Mouse (Mus musculus) megakaryocyte, adult 5-6 weeks (primary cell): ENCODE measurements around the gene Tmem258. TPM values are rescaled to one million over a fixed set of nuclear protein-coding genes. Genes with fewer than 3 reads are reported as not detected.

ENCODE experiments used
- ATAC-seq: 2 replicates; pipeline ENCODE4 v1.8.0; 2016; ENCODE audit warnings: mild to moderate bottlenecking, inconsistent platforms; ENCODE audit not compliant: poor library complexity, severe bottlenecking
- total RNA-seq, 2 experiments: library from RNA; stranded (forward) in 1 of 2; stranded (reverse) in 1 of 2; fragments of 153-499, 151-499 nt in 1 of 2; fragments of 221-1000, 200-1000 nt in 1 of 2; gene quantifications; 2 replicates each; pipeline versions ENCODE4 v1.2.3 to v1.2.4; 2015 to 2017

The Tmem258 gene
- total RNA-seq, 2 experiments from 2014 or later, result 163 to 182 TPM

DNA sequence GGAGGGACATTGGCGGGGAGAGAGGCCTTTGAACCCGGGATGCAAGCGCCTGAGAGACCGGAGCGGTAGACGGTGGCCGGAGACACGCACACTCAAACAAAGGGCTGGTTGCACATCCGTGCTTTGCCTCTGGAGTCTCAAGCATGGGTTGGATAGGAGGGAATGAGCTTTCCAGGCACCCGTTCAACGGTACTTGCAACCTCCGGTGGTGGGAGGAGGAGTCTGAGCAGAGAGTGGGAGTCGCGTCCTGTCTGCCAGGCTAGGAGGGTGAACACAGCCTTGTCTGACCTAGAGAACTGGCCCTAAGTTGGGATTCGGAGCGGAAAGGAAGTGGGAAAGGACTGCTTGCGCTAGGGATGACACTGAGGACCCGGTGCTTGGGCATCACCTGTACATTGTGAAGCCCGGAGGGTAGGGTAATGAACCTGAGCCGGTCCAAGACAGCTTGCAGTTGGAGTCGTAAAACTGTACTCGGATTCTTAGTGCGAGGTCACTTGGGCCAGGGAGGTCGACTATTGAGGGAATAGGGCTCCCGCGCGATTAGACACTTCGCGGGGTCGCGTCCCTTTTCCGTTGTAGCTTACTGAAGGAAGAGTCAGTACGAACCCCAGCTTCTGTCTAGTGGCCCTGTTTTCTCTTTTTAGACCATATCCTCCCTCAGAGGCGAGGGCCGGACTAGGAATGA, 20.4 kb upstream of the Tmem258 start:
- peak; percentile 32 for ATAC-seq

DNA sequence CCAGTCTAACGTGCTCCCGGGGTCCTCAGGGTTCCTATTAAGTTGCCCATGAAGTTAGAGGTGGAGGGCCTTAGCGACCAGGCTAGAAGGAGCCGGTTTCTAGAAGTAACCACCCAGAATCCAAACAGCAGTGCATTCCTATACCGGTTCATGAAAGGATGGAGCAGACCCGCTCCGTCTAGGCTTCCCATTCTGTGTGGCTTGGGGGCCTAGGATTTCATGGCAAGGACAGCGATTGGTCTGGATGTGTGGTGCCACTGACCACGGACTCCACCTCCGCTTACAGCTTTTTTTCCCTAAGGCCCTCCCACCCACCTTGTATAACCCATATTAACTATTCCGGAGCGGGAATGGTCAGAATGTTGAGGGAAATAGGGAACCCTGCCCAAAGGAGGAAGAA, 19.7 kb upstream of the Tmem258 start:
- ATAC-seq, result no peak

DNA sequence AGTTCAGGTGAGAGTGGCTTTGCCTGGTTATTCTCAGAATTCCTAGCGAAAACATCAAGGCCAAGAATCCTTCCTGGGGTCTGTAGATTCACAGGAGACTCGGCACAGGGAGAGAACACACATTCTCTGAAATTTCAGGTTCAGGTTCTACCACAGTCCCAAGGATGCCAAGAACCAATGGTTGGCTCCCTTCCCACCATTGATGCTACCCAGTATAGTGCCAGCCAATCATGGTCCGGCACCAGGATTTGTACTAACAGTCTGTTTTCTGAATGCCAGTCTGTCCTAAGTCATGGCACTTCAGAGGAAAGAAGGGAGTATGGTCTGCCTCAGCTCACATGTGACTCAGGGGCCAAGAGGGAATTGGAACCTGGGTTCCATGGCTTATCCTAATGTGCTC, 17.9 kb upstream of the Tmem258 start:
- no peak for ATAC-seq

DNA sequence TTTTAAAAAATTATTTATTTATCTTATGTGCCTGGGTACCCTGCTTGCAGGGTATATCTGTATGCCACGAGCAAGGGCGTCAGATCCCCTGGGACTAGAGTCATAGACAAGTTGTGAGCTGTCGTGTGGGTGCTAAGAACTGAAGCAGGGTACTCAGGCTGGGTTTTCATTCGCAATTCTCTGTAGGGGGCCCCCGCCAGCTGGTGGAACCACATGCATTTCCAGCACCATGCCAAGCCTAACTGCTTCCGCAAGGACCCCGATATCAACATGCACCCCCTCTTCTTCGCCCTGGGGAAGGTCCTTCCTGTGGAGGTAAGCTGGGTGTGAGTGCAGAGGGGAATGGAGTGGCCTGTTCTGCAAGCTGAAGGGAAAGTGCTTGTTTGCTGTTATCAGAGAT, 17.2 kb upstream of the Tmem258 start:
- ATAC-seq, result no peak

DNA sequence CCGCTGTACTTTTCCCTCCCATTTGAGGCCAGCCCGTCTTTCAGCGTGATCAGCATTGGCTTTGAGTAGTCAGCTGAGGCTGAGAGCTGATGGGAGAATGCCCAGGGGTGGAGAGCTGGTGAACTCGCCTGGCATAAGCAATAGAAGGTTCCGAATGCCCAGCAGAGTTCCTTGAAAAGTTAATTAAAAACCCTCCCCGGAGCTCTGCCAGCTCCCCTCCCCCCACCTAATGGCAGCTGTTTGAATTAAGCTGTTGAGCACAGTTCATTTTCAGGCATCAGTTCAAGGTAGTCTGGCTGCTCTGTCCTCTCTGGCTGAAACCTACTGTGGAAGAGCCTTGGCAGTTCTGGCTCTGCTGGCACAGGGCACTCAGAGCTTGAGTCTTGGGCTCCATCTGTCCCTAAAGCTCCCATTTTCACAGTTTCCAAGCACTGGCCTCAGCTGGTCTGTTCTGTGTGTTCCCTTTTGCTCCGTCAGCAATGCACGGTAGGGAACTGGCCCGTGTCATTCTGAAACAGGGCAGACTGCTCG, 15.5 kb upstream of the Tmem258 start:
- no peak for ATAC-seq

DNA sequence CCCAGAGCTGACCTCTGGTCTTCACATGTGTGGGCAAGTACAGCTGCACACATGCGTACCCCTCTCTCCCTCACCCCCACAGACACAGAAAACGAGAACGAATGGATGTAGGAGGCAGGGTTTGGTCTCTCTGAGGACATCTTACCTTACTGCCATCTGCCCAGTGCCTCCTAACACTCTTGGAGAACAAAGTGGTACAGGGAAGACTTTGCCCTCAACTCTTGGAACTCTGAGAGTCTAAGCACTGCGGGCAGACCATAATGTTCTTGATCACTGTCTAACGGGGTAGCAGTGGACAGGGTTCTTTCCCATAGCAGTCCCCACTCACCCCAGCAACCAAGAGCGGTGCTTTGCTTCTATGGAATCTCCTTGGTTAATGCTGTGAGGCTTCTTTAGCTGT, 14.8 kb upstream of the Tmem258 start:
- ATAC-seq, result no peak

DNA sequence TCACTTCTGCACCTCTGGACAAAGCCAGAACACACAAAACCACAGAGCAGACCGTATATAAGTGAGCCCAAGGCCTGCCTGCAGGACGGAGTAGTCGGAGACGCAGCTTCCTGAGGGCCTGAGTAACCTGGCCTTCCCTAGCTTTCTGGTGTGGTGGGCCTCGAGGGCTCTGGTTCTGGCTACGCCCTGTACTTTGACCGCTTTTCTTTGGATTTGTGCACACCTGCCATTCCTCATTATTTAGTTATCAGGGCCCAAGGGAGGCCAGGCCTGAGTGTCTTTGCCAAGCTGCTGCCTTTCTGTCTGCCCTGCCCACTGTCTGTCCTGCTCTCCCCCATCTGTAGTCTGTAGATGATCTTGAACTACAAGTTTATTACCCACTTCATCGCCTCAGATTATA, 13.9 kb upstream of the Tmem258 start:
- no peak for ATAC-seq

DNA sequence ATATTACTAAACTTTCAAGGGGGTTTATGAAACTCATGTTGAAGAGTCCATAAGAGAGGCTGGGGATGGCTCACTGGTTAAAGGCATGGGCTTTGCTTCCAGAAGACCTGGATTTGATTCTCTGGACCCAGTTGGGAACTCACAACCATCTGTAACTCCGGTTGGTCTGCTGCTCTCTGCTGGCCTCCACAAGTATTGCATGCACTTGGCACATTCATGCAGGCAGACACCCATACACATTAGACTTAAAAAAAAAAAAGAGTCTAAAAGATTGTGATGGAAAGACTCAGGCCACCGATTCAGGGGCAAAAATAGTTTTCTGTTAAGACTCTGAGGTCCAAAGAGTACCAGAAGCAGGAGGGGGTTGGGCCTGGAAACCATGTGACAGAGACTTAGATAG, 13.0 kb upstream of the Tmem258 start:
- ATAC-seq, result peak; percentile 72

DNA sequence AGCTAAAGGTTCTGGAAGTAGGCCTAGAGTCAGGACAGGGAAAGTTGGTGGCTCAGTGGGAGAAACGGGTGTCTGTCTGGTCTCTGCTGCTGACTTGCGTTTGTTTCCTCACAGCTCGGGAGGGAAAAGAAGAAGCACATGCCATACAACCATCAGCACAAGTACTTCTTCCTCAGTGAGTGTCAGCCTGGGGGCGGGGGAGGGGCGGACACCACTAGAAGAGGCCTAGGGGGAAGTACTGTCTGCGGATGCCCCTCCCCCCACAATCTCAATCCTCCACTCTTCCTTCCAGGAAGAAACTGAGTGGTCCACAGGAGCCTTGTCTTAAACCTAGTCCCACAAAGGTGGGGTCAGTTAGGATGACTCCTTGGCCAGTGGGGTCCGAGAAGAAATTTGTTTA, 12.5 kb upstream of the Tmem258 start:
- peak; percentile 97 for ATAC-seq

DNA sequence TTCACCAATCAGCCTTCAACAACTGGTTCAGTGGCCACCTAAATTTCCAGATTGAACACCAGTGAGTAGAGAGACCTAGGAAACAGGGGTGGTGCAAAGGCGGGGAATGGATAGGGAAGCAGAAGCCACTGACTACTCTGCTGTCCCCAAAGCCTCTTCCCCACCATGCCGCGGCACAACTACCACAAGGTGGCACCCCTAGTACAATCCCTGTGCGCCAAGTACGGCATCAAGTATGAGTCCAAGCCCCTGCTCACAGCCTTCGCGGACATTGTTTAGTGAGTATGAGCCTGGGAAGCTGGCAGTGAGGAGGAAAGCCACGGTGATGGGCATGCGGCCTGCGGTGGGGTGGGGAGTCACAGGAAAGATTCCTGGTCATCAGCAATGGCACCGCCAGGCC, 9.5 kb upstream of the Tmem258 start:
- ATAC-seq, result no peak

DNA sequence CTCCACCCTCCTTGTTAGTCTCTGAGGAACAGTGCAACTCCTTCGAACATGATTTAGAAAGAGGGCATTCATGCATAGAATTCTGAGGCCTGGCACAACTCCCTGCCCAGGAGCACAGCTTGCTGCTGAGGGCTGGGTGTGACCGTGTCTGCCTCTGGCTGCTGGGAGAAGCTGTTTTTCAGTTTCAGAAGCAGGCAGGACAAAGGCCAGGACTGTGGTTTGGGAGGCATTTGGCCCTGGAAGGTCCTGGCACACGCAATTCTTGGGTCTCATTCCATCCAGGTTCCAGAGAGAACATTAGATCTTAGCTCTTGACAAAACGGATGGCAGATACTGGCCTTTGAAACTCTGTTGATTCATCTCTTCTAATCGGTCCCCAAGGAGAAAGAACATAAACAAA, 8.6 kb upstream of the Tmem258 start:
- no peak for ATAC-seq

DNA sequence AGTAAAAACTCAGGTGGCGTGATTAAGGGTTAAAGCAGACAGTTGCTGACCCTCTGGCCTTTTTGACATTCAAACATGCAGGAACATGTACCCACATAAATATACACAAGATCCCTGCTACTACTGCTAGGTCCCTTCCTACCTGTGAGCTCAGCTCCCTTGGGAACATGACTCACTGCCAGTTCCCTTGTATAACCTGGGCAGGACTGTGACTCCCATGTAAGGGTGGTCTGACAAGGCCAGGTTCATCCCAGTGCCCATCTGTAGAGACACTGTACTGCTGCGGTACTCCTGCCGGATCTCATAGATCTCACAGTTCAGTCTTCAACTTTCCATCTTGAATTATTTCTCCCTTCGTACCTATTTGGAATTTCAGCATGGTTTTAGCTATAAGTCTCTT, 6.7 kb upstream of the Tmem258 start:
- no peak for ATAC-seq

DNA sequence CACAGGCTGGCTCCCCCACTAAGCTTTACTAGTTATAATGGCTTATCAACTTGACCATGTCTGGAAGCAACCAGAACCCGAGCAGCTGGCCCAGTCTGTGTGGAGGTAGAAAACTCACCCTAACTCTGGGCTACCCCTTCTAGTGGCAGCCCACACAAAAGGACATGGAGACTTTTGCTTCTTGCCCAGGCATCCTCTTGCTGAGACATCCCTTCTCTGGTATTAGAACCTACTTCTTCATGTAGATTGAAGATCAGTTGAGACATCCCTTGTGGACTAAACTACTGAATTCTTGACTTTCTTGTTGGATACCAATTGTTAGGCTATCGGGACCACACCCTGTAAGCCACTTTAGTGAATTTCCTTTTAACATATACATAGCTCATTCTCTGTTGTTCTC, 5.5 kb upstream of the Tmem258 start:
- no peak for ATAC-seq

DNA sequence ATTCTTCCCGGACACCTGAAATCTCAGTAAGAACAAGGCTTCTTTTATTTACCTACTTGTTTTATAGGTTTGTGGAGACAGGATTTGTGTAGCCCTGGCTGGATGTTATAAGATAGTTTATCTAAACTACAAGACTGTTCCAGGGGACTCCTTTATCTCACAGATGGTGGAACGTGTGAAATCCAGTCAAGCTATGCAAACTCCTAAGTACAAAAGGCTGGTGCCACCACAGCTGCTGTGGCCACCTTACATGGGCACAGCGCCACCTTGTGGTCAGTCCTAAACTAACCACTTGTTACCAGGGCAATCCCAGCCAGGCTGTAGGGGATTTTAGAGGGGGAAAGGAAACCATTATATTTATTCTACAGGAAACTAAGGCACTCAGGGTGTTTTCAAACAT, 5.1 kb upstream of the Tmem258 start:
- peak; percentile 69 for ATAC-seq

DNA sequence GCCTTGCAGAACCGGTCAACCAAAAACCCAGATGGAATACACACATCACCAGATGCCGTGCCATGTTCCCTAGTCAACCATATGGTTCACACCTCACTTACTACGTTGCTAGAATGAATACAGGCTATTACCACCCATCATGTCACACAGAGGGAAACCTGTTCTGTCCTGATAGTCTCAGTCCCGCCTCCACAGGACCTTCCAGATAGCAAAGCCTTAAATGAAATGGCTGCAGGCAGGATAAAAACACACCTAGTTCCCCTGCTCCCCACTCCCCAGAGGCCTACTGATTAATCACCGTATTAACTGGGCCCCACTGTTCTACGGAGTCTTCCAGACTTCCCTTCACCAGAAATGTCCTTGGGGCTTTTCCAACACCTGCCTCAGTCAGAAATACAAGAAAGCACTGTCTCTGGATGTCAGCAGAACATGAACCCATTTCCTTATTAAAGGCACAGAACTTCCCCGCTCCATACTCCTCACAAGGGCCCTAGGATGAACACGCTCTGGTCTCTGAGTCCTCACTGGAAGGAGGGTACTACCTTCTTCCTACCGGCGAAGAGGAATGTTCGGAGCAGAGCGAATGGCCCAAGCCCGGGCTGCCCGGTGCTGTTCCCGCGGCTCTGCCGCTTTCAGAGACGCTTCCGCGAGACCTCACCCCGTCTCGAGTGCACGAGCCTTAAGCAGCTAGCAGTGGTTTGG, 517 bp upstream of the Tmem258 start:
- ATAC-seq, result no peak

DNA sequence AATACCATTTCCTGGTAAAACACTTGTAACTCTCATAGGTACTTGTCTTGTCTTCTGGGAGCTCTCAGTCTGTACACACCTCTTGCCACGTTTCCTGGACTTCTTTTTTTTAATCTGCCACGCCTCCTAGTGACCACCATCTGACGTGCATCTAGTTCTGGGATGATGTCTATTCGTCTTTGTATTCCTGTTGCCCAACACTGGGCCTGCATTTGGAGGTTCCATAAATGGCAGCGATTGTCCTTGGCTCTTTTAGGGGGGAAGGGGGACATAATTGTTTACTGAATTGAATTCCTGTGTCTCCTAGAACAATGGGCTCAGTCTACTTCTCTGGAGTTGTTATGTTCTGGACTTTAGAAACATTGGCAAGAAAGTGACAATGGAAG, 795 bp downstream of the Tmem258 start:
- ATAC-seq, result peak; percentile 69

DNA sequence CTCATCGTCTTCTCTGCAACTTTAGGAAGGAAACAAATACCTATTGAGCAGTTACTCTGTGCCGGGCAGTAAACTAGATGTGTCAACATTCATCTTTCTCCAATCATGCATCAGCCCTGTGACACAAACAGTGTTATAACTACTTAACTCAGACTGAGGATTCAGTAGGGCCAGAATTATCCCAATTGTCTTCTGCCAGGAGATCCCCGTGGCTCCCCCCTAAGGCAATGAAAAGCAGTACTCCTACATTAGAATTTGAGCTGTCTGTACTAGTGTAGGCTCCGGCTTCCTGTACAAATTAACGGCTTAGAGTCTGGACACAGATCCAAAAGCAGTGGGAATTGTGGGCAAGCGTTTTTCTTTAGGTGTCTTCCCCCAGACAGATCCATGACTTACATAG, 1.2 kb downstream of the Tmem258 start:
- ATAC-seq, result no peak

DNA sequence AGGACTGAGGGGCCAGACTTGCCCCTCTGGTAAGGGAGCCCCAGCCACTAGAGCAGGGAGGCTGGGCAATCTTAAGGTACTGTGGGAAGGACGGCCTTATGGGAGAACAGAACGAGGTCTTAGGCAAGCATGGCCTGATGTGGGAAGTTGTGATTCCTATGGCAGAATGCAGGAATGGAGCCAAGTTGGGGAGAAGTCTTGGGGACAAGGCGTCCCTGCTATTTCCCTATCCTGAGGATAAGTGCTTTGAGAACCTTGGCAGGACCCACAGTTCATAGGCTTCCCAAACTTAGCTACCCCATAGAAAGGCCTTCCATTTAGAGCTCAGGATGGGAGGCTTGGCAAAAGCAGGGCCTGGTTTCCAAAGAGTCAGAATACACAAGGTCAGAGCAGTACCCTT, 5.0 kb downstream of the Tmem258 start:
- no peak for ATAC-seq

DNA sequence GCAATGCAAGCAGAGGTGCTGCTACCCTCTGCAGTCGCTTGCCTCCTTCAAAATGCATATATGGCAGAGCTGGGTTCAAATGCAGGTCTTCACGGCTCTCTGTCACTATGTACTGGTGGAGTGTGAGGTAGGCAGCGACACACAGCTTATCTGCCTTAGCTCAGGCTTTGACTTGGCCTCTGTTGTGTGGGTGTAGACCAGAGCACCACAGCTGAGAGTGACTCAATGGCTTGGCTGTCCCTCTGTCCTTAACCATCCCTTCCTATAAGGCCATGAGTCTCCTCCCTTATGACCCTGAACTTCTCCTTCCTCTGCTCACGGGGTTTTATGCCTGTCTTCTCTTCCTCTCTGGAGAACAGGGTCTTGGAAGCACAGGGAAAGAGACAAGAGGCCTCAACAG, 7.1 kb downstream of the Tmem258 start:
- no peak for ATAC-seq

DNA sequence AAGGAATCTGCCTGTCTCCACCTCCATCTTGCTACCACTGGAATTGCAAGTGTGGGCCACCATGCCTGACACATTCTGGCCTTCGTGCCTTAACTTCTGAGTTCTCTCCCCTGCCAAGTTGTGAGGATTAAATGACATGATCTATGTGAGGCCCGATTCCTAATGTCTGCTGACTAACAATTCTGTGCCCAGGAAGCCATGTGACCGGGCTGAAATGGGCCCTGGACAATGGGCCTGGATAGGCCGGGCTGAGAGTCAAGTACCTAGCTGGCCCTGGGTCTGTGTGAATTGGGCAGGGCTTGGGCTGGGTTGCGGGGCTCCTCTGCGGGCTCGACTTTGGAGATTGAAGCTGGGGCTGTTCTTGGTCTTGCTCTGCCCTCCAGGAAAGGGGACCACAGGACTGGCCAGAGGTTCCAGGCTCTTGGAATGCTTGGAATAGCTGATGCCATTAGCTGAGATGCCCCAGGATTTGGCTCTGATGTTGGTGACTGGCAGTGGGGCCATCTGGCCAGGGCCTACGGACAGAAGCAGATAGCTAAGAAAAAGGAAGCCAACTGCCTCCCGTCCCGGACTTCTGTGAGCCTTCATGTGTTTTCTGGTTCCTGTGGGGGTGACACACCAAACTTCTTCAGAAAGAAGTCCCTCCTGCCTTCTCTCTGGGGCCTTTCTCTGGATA, 10.1 kb downstream of the Tmem258 start:
- no peak for ATAC-seq

DNA sequence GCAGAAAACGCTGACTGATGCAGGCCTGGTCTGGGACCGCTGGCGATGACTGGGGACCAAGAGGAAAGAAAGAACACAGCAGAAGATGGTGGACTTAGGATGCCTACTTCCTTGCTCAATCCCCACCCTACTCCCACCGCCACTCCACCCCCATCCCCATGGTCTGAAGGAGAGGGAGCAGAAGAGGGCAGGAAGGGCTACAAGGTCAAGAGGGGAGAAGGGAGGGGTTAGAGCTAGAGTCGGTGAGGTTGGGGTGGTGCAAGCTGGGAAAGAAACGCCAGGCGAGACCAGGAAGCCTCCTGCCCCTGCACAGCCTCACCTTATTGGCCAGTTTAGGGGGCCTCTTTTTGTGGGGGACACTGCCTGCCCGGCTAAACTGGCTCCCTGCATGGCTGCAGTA, 12.3 kb downstream of the Tmem258 start:
- ATAC-seq, result no peak

DNA sequence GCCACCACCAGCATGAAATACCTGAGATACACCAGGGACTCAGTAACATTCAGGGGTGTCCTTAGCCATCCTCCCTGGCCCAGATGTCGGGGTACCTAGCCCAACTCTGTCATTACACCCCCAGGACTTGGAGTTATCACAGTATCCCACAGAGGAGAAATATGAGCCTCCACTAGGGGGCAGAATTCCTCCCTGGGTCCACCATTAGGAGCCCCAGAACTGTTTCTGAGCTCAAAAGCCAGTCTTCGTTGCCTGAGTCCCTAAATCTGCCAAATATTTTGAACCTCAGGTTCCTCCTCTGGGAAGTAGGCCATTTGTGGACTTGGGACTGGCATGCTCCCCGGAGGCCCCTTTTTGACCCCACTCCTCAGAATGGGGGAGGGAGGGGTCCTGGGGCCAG, 15.3 kb downstream of the Tmem258 start:
- ATAC-seq, result no peak
